15 mouse cellular contexts compared by ENCODE assay signal in the genomic region with DNA sequence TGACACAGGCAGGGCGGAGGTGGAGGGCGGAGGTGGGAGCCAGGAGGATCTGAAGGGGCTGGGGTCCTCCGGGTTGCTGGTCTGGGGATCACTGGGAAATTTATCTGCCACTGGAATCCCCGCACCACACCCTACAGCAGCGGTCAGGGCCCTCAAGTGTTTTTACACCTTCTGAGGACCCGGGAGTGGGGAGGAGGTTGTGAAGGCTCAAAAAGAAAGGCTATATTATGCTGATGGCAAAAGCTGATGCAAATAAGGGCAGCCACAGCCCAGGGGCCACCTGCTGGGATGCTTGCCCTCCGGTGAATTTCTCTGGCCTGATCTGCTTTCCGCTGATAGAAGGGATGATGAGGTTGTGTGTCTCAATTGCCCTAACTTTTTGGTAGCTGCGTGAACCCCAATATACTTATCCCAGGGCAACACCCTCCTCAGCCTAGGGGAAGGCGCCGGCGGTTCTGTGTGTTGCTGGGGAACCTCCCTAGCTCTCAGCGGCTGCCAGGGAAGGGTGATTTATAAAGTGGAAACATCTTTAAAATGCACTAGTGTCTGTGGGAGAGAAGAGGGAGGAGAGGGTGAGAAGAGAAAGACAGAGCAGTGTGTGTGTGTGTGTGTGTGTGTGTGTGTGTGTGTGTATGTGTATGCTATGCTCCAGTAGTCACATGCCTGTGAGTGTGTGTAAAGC. TPM values are rescaled to one million over a fixed set of nuclear protein-coding genes. Genes with fewer than 3 reads are reported as not detected.
DNase-seq lines count a peak whose midpoint lies in the region; ATAC-seq lines count a peak whose summit lies in the region.
"Had no signal": no experiment of that assay in that cellular context is flagged by ENCODE, and none has a peak within 500 bp of the region (broad histone marks: within the 10 kb centered on the region; RNA-seq: fewer than 3 reads in every experiment).

No protein-coding gene starts in this region.

- peaks cover 100% of the 10 kb centered on the region for H3K27me3 ChIP-seq in hindbrain, embryonic 10.5 days (ENCODE audit: insufficient read depth, poor library complexity, severe bottlenecking)
- H3K27me3 ChIP-seq in hindbrain, embryonic 14.5 days (ENCODE audit: control insufficient read depth, insufficient read depth, low read length), result peaks cover 95% of the 10 kb centered on the region
- H3K27me3 ChIP-seq in neural tube, embryonic 12.5 days (replicated peaks), result peaks cover 91% of the 10 kb centered on the region

- no peaks in the 10 kb centered on the region for H3K9me3 ChIP-seq in hindbrain, embryonic 10.5 days
- H3K9me3 ChIP-seq in hindbrain, embryonic 14.5 days (ENCODE audit: control insufficient read depth, low read length), result no peaks in the 10 kb centered on the region
- H3K9me3 ChIP-seq in neural tube, embryonic 12.5 days, result no peaks in the 10 kb centered on the region
- H3K9me3 ChIP-seq: hindbrain, embryonic 13.5 days; stomach, embryonic 15.5 days had no signal

- H3K9ac ChIP-seq in hindbrain, embryonic 14.5 days, result no peak overlapping the region
- H3K9ac ChIP-seq in neural tube, embryonic 12.5 days, result no peak overlapping the region
- H3K9ac ChIP-seq: hindbrain, embryonic 13.5 days; stomach, embryonic 15.5 days had no signal

- DNase-seq in hindbrain, embryonic 10.5 days (ENCODE audit: low spot score), result peak; percentile 46
- no peak for DNase-seq in hindbrain, embryonic 14.5 days (ENCODE audit: low spot score)
- peak; percentile 58 for DNase-seq in ZHBTc4 (ENCODE audit: low read depth, low spot score)
- peak; percentile 22 to 29 for DNase-seq in lung, adult 18-20 months
- no peak for DNase-seq in thymus, postnatal 14 days
- no peak for DNase-seq in left cerebral cortex, adult 11 months (ENCODE audit: low spot score)
- DNase-seq: cerebellum, adult 9-11 months; kidney, adult 2 months; layer of hippocampus, adult 9-11 months had no signal

- peaks cover 43% of the 10 kb centered on the region for H3K4me1 ChIP-seq in hindbrain, embryonic 10.5 days (replicated peaks)
- H3K4me1 ChIP-seq in hindbrain, embryonic 14.5 days (replicated peaks; ENCODE audit: control insufficient read depth, insufficient read depth, low read length), result 0 out of 2 replicates have a peak, but pooled peaks cover 8% of the 10 kb centered on the region
- H3K4me1 ChIP-seq in neural tube, embryonic 12.5 days, result peaks cover 34% of the 10 kb centered on the region

- ATAC-seq in hindbrain, embryonic 14.5 days (ENCODE audit: low FRiP score), result no peak
- ATAC-seq in neural tube, embryonic 12.5 days (ENCODE audit: low FRiP score, low read depth), result no peak
- ATAC-seq: CD4-positive, CD25-positive, alpha-beta regulatory T cell, adult 4 months had no signal

- no peaks in the 10 kb centered on the region for H3K36me3 ChIP-seq in hindbrain, embryonic 10.5 days
- no peaks in the 10 kb centered on the region for H3K36me3 ChIP-seq in hindbrain, embryonic 14.5 days (replicated peaks; ENCODE audit: control insufficient read depth, insufficient read depth)
- no peaks in the 10 kb centered on the region for H3K36me3 ChIP-seq in neural tube, embryonic 12.5 days
- H3K36me3 ChIP-seq: hindbrain, embryonic 13.5 days; stomach, embryonic 15.5 days had no signal

- WGBS in hindbrain, embryonic 10.5 days, result 2% methylated on average over 13 of the region's 13 CpGs
- WGBS in hindbrain, embryonic 14.5 days, result under 1% methylated on average over 13 of the region's 13 CpGs
- under 1% methylated on average over 13 of the region's 13 CpGs for WGBS in neural tube, embryonic 12.5 days

- H3K4me2 ChIP-seq in hindbrain, embryonic 14.5 days (replicated peaks), result no peak overlapping the region
- H3K4me2 ChIP-seq in neural tube, embryonic 12.5 days (replicated peaks), result no peak overlapping the region
- H3K4me2 ChIP-seq: hindbrain, embryonic 13.5 days; stomach, embryonic 15.5 days had no signal

- H3K4me3 ChIP-seq in hindbrain, embryonic 10.5 days, result 0 out of 2 replicates have a peak overlapping the region, but pooled peaks have one; percentile 13
- no peak overlapping the region for H3K4me3 ChIP-seq in hindbrain, embryonic 14.5 days (replicated peaks; ENCODE audit: low read length)
- peak overlapping the region; percentile 2; the same call in 1 of the 2 replicates for H3K4me3 ChIP-seq in neural tube, embryonic 12.5 days
- H3K4me3 ChIP-seq: hindbrain, embryonic 13.5 days; stomach, embryonic 15.5 days had no signal

- no peak overlapping the region for H3K27ac ChIP-seq in hindbrain, embryonic 10.5 days
- H3K27ac ChIP-seq in hindbrain, embryonic 14.5 days, result no peak overlapping the region
- H3K27ac ChIP-seq in neural tube, embryonic 12.5 days, result no peak overlapping the region
- H3K27ac ChIP-seq: hindbrain, embryonic 13.5 days; stomach, embryonic 15.5 days had no signal

RNA-seq across cellular contexts. Expression of a gene that starts 4.9 kb away (rescaled TPM):
- polyA plus RNA-seq in hindbrain, embryonic 10.5 days (2016; fragmentation: Nextera tagmentation; extraction: Ambion mirVana), result 0.09 and 0.22 TPM in 2 replicates
- 0.23 and 0.25 TPM in 2 replicates for polyA plus RNA-seq in hindbrain, embryonic 14.5 days (2014; fragmentation: Nextera tagmentation; extraction: Ambion mirVana)
- polyA plus RNA-seq in neural tube, embryonic 12.5 days (2016; fragmentation: Nextera tagmentation; extraction: Ambion mirVana), result 0.39 and 0.61 TPM in 2 replicates
- polyA plus RNA-seq: CD4-positive, CD25-positive, alpha-beta regulatory T cell, adult 4 months had no signal

RNA-seq across cellular contexts. Expression of a gene that starts 41.0 kb away (rescaled TPM):
- polyA plus RNA-seq in hindbrain, embryonic 10.5 days (2016; fragmentation: Nextera tagmentation; extraction: Ambion mirVana), result not detected in 2 replicates
- not detected in 2 replicates for polyA plus RNA-seq in hindbrain, embryonic 14.5 days (2014; fragmentation: Nextera tagmentation; extraction: Ambion mirVana)
- polyA plus RNA-seq in neural tube, embryonic 12.5 days (2016; fragmentation: Nextera tagmentation; extraction: Ambion mirVana), result not detected in 2 replicates
- polyA plus RNA-seq: hindbrain, embryonic 13.5 days; kidney, adult 2 months; liver, adult 2 months; neural tube, embryonic 14.5 days; stomach, embryonic 15.5 days had no signal

RNA-seq across cellular contexts. Expression of a gene that starts 58.8 kb away (rescaled TPM):
- polyA plus RNA-seq in hindbrain, embryonic 10.5 days (2016; fragmentation: Nextera tagmentation; extraction: Ambion mirVana), result 1.5 and 3.1 TPM in 2 replicates
- 2.3 and 2.8 TPM in 2 replicates for polyA plus RNA-seq in hindbrain, embryonic 14.5 days (2014; fragmentation: Nextera tagmentation; extraction: Ambion mirVana)
- polyA plus RNA-seq in neural tube, embryonic 12.5 days (2016; fragmentation: Nextera tagmentation; extraction: Ambion mirVana), result 4.7 and 5.3 TPM in 2 replicates
- polyA plus RNA-seq: CD4-positive, CD25-positive, alpha-beta regulatory T cell, adult 4 months had no signal

Comparison
In these comparisons a context has a peak if more than half of its experiments do, and no peak if none do; other contexts are left out.
1. DNase-seq: peak in hindbrain, embryonic 10.5 days (single experiment), ZHBTc4 (single experiment) and lung, adult 18-20 months (2 of 2); none in hindbrain, embryonic 14.5 days (single experiment), thymus, postnatal 14 days (single experiment) and left cerebral cortex, adult 11 months (single experiment).